Mouse (Mus musculus): Measurements from ENCODE around the gene Senp7.
"Not testable (repeated sequence)": the region's sequence is repeated elsewhere in the genome, so short reads cannot be mapped to it uniquely, and the experiment has no call there.

Senp7 gene

DNA sequence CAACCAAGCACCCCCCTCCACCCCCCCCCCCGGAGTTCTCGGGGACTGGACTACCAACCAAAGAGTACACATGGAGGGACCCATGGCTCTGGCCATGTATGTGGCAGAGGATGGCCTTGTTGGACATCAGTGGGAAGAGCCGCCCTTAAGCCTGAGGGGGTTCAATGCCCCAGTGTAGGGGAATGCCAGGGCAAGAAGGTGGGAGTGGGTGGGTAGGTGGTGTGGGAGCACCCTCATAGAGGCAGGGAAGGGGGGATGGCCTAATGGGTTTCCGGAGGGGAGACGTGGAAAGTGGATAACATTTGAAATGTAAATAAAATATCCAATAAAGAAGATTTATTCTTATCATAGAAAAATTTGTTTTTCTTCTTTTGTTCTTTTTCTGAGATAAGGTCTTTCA is 89.5 kb downstream of the Senp7 start:
- DNase-seq (ENCODE audit: low spot score): not testable (repeated sequence)

DNA sequence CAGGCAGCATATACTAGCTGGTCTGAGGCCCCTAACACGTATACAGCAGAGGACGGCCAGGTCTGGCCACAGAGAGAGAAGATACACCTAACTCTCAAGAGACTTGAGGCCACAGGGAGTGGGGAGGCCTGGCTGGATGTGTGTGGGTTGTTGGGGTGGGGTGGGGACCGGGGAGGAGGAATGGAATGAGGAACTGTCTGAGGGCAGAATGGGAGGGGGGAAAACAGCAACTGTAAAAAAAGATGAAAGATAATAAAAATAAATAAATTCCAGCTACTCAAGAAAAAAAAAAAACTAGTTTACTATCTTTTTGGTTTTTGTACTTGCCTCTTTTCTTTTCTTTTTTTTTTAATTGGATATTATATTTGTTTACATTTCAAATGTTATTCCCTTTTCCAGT is 91.8 kb downstream of the Senp7 start:
- DNase-seq (ENCODE audit: low spot score): no peak

DNA sequence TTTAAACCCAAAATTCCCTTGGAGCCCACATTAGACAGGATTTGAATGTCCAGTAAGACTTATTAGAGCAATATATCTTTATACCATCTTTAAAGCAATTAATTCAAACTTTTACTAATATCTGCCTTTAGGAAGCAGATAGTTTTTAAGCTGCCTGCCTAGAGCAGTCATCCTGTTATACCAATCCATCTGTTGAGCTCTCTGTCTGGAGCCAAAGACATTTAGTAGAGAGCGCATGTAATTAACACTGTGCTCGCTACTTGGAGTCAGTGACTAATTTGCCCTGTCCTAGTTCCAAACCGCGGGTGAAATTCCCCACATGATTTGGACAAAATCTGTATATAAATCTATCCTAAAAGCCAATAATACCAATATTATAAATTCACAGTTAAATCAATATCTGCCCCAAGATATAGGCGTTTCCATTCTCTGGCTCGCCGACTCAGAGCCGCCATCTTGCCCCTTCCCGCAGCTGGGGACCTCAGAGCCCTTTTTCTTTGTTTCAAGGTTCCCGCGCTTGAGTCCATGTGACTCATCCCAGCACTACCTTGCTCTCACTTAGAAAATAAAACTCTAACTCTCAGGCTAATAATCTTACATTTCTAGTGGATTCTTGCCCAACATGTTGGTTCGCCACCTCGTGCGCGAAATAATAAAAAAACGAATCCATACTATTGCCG is 96.9 kb downstream of the Senp7 start:
- DNase-seq (ENCODE audit: low spot score): no peak

- DNase-seq (ENCODE audit: low spot score): no peak
These were observed 99.5 kb downstream of the Senp7 start for GRCm38 (mm10) chr16:56147679-56148078.

DNA sequence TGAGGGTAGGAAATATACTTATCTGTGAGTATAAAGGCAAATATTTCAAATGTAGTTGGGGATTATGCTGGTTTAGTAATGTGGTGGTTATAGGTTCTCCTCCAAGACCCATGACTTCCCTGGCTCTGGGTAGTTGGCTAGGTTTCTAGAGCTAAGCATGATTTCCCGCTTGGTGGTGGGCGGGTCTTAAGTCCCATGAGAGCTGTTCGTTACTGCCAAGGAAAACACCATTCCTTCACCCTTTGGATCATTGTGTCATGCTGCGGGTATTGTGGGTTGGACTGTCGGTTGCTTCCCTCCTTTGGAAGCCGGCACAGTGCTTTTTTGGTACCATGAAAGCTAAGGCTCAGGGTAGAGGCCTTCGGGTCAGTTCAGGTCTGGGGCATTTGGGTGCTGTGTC is 115.3 kb downstream of the Senp7 start:
- no peak for DNase-seq (ENCODE audit: low spot score)

- DNase-seq (ENCODE audit: low spot score): no peak
These were observed 122.1 kb downstream of the Senp7 start for GRCm38 (mm10) chr16:56170247-56170646.

GRCm38 (mm10) chr16:56175867-56176581 is 127.9 kb downstream of the Senp7 start:
- DNase-seq (ENCODE audit: low spot score): peak; percentile 42

DNA sequence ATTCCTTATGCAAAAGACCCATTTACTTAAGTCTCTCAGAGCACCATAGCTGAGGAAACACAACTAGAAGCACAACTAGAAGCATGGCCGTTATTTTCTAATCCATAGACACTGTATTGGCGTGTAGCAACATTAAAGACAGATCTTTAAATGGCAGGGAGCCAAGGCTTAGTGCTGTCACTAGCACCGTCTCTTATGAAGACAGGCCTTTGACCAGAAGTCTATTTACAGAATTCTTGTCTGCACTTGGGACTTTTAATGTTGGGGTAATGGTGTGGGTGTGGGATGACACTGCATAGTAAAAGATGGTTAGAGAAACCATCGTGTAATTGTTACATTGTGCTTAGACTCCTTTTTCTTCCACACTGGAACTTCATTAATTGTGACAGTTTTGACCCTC is 138.7 kb downstream of the Senp7 start:
- no peak for DNase-seq (ENCODE audit: low spot score)

GRCm38 (mm10) chr16:56188198-56188597 is 140.1 kb downstream of the Senp7 start:
- DNase-seq (ENCODE audit: low spot score): no peak

DNA sequence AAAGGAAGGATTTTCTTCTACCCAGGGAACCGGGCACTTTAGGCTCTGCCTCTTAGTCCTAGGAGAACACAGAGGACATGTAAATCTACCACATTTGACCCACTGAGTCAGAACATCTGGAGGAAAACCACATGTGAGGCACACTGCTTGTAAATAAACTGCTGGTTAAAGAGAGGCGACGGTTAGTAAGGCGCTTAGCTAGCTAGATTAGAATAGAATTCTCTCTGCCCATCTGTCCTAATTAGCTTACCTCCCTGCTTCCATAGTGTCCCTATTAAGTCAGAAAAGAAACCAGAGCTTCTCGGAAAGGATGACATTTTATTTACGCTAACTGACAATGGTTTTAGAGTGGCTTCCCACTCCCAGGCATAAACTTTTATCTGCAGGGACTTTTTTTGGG is 155.9 kb downstream of the Senp7 start, which contains the start of gene Impg2:
Gene Impg2 (plus strand): TSS at position 263 of the 400 bp plus-strand sequence.
- no peak for DNase-seq (ENCODE audit: low spot score)

- DNase-seq (ENCODE audit: low spot score): no peak
These were observed 164.6 kb downstream of the Senp7 start for GRCm38 (mm10) chr16:56212740-56213139.

GRCm38 (mm10) chr16:56227686-56228085 is 179.5 kb downstream of the Senp7 start:
- no peak for DNase-seq (ENCODE audit: low spot score)

GRCm38 (mm10) chr16:56229455-56229854 is 181.3 kb downstream of the Senp7 start:
- DNase-seq (ENCODE audit: low spot score): no peak

DNA sequence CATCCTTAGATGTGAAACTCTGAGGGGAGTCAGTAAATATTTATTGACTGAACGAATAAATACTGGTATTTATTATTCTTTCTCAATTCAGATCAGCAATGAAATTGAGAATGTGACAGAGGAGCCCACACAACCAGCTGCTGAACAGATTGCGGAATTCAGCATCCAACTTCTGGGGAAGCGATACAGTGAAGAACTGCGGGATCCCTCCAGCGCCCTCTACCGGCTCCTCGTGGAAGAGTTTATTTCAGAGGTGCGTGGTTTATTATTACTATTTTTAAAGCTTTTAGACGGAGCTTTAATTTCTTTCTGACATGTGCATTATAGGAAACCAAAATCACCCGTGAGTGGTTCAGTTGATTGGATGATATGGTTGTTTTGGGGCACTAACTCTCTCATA is 183.2 kb downstream of the Senp7 start:
- peak; percentile 22 for DNase-seq (ENCODE audit: low spot score)

DNA sequence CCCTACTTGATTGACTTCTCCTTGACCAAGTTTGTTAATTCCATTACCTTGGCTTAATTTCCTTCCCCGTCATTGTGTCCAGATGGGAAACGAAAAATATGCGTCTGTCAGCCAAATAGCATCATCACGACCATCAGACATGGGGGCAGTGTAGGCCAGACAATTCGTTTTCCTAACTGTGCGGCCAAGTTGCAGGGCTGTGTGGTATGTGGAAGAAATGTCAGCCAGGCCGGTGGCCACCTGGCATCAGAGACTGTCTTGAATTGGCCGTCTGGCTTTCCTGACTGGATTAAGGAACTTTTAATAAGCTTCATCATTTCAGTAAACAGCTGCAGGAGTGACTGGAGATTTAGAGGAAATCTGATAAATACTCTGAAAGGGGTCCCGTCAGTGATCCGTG is 184.6 kb downstream of the Senp7 start:
- DNase-seq (ENCODE audit: low spot score): no peak
